In genomic region chr2:37442611-37443591, GRCm38 (mm10) we compare ENCODE assay signal across 8 mouse cellular contexts. TPM values are rescaled to one million over a fixed set of nuclear protein-coding genes. Genes with fewer than 3 reads are reported as not detected.
DNase-seq lines count a peak whose midpoint lies in the region; ATAC-seq lines count a peak whose summit lies in the region.

Zbtb26 (minus strand) TSS chr2:37443135.
Zbtb6 (minus strand) TSS chr2:37443171.
Rabgap1 (plus strand) TSS chr2:37443279.

- peak within 1 kb of the TSS; percentile 86 for H3K27ac ChIP-seq in intestine, embryonic 14.5 days (ENCODE audit: low read depth)

- peak within 1 kb of the TSS; percentile 92 for H3K4me3 ChIP-seq in intestine, embryonic 14.5 days (ENCODE audit: low read depth, low read length)

- H3K9me3 ChIP-seq in intestine, embryonic 14.5 days (ENCODE audit: control insufficient read depth, low read length), result no peaks in the 10 kb centered on the region

- WGBS in intestine, embryonic 14.5 days, result under 1% methylated on average over 51 of the region's 51 CpGs

- peaks cover 9% of the 10 kb centered on the region; the same call in 1 of the 2 replicates for H3K4me1 ChIP-seq in intestine, embryonic 14.5 days (replicated peaks; ENCODE audit: control insufficient read depth, insufficient read depth, low read length)

- H3K4me2 ChIP-seq in intestine, embryonic 14.5 days (ENCODE audit: low read length), result peak within 1 kb of the TSS; percentile 91

- intact Hi-C loops in gastrocnemius, postnatal 14 days (cut with DNase I; ENCODE audit: low total_unique reads), result no loop called here
- intact Hi-C loops in left cerebral cortex, postnatal 10 days (cut with DNase I), result no loop called here

- DNase-seq in adrenal gland, adult 18-20 months (ENCODE audit: low spot score in 2 of 2), result peak; percentile 93 to 95
- peak; percentile 98 for DNase-seq in embryo, embryonic 10.5 days (ENCODE audit: low spot score)
- DNase-seq in gastrocnemius, postnatal 14 days, result peak; percentile 97
- peak; percentile 96 for DNase-seq in intestine, embryonic 14.5 days (ENCODE audit: low spot score)
- DNase-seq in left cerebral cortex, postnatal 10 days (ENCODE audit: extremely low spot score in 1 of 2, low spot score in 2 of 2), result peak; percentile 94 to 98
- peak; percentile 98 for DNase-seq in right cerebral cortex, postnatal 10 days (ENCODE audit: low spot score in 2 of 2)
- DNase-seq in urinary bladder, postnatal 14 days (ENCODE audit: low spot score), result peak; percentile 95

- peak; percentile 99 for ATAC-seq in intestine, embryonic 14.5 days (replicated peaks; ENCODE audit: low FRiP score, low TSS enrichment, low read depth)
- peak; percentile 98 for ATAC-seq in megakaryocyte progenitor cell, adult 5-6 weeks (replicated peaks; ENCODE audit: poor library complexity)

- H3K27me3 ChIP-seq in intestine, embryonic 14.5 days (replicated peaks; ENCODE audit: control insufficient read depth, insufficient read depth, low read length), result no peaks in the 10 kb centered on the region

- H3K36me3 ChIP-seq in intestine, embryonic 14.5 days (ENCODE audit: control insufficient read depth, insufficient read depth, low read length), result 0 out of 2 replicates have a peak, but pooled peaks cover 4% of the 10 kb centered on the region

- H3K9ac ChIP-seq in intestine, embryonic 14.5 days (ENCODE audit: low read length), result peak within 1 kb of the TSS; percentile 90

RNA-seq across cellular contexts. Expression of gene Zbtb26, which starts in this region (rescaled TPM):
- total RNA-seq in adrenal gland, adult 18-20 months (2021), result 10 to 100 TPM in 1 of 2 experiments, 1 to 10 TPM in 1; 9.4 to 10.9 TPM
- 1 to 10 TPM; 2.9 TPM for total RNA-seq in gastrocnemius, postnatal 14 days (2021)
- polyA plus RNA-seq in intestine, embryonic 14.5 days (2014; fragmentation: Nextera tagmentation; extraction: Ambion mirVana), result 7.0 and 9.8 TPM in 2 replicates
- total RNA-seq in left cerebral cortex, postnatal 10 days (2021), result 1 to 10 TPM; 8.0 to 8.7 TPM
- 7.3 and 8.3 TPM in 2 replicates for total RNA-seq in megakaryocyte progenitor cell, adult 5-6 weeks (2015)
- total RNA-seq in megakaryocyte progenitor cell, adult 5-6 weeks (2017), result 8.2 and 11.8 TPM in 2 replicates

RNA-seq across cellular contexts. Expression of gene Zbtb6, which starts in this region (rescaled TPM):
- total RNA-seq in adrenal gland, adult 18-20 months (2021), result 10 to 100 TPM; 14.6 to 16.4 TPM
- total RNA-seq in gastrocnemius, postnatal 14 days (2021), result 1 to 10 TPM; 3.3 to 3.9 TPM
- 3.8 and 4.8 TPM in 2 replicates for polyA plus RNA-seq in intestine, embryonic 14.5 days (2014; fragmentation: Nextera tagmentation; extraction: Ambion mirVana)
- 10 to 100 TPM; 16.6 to 17.0 TPM for total RNA-seq in left cerebral cortex, postnatal 10 days (2021)
- total RNA-seq in megakaryocyte progenitor cell, adult 5-6 weeks (2015), result 16.2 and 17.4 TPM in 2 replicates
- 20.3 and 22.3 TPM in 2 replicates for total RNA-seq in megakaryocyte progenitor cell, adult 5-6 weeks (2017)

RNA-seq across cellular contexts. Expression of gene Rabgap1, which starts in this region (rescaled TPM):
- 10 to 100 TPM; 42.3 to 51.4 TPM for total RNA-seq in adrenal gland, adult 18-20 months (2021)
- 10 to 100 TPM; 28.9 to 35.2 TPM for total RNA-seq in gastrocnemius, postnatal 14 days (2021)
- 42.5 and 44.6 TPM in 2 replicates for polyA plus RNA-seq in intestine, embryonic 14.5 days (2014; fragmentation: Nextera tagmentation; extraction: Ambion mirVana)
- 10 to 100 TPM; 88.7 to 93.0 TPM for total RNA-seq in left cerebral cortex, postnatal 10 days (2021)
- total RNA-seq in megakaryocyte progenitor cell, adult 5-6 weeks (2015), result 20.0 and 31.9 TPM in 2 replicates
- total RNA-seq in megakaryocyte progenitor cell, adult 5-6 weeks (2017), result 30.4 and 39.1 TPM in 2 replicates

Comparison
In these comparisons a context has a peak if more than half of its experiments do, and no peak if none do; other contexts are left out.
1. Peak in every context shown above with its lines: DNase-seq, ATAC-seq, H3K4me3 ChIP-seq and H3K27ac ChIP-seq.